Mouse (Mus musculus) ovary, adult 18-20 months (tissue): ENCODE measurements at regions not wholly inside any gene's neighbourhood (a gene's known extent, or its start where the extent isn't known, plus 50 kb on each side); places are given as distances from the start of the nearest gene placed in this dataset.

Experiments
- DNase-seq: peaks from one replicate; pipeline ENCODE4 v3.0.0; 2022; ENCODE audit warnings: low spot score, mixed read lengths

GRCm38 (mm10) chr10:66935731-66936130 is 160.2 kb upstream of the Jmjd1c start:
- DNase-seq: no peak

GRCm38 (mm10) chr10:66937116-66937515 is 158.8 kb upstream of the Jmjd1c start:
- DNase-seq: no peak

- no peak for DNase-seq
These were observed 155.6 kb upstream of the Jmjd1c start for GRCm38 (mm10) chr10:66940368-66940767.

GRCm38 (mm10) chr10:66940922-66941321 is 155.0 kb upstream of the Jmjd1c start:
- DNase-seq: no peak

- DNase-seq: no peak
These were observed 154.0 kb upstream of the Jmjd1c start for GRCm38 (mm10) chr10:66941974-66942373.

- DNase-seq: no peak
These were observed 152.1 kb upstream of the Jmjd1c start for GRCm38 (mm10) chr10:66943875-66944274.

- no peak for DNase-seq
These were observed 149.8 kb upstream of the Jmjd1c start for GRCm38 (mm10) chr10:66946161-66946560.

- no peak for DNase-seq
These were observed 147.6 kb upstream of the Jmjd1c start for GRCm38 (mm10) chr10:66948329-66948728.

GRCm38 (mm10) chr10:66950441-66950840 is 145.5 kb upstream of the Jmjd1c start:
- DNase-seq: no peak

GRCm38 (mm10) chr10:66951231-66951822 is 144.6 kb upstream of the Jmjd1c start:
- no peak for DNase-seq

- no peak for DNase-seq
These were observed 144.0 kb upstream of the Jmjd1c start for GRCm38 (mm10) chr10:66951935-66952334.

- no peak for DNase-seq
These were observed 142.5 kb upstream of the Jmjd1c start for GRCm38 (mm10) chr10:66953248-66953975.

- DNase-seq: no peak
These were observed 141.9 kb upstream of the Jmjd1c start for GRCm38 (mm10) chr10:66953976-66954505.

GRCm38 (mm10) chr10:66955430-66955829 is 140.5 kb upstream of the Jmjd1c start:
- no peak for DNase-seq

- no peak for DNase-seq
These were observed 139.3 kb upstream of the Jmjd1c start for GRCm38 (mm10) chr10:66956619-66957018.

- DNase-seq: no peak
These were observed 138.6 kb upstream of the Jmjd1c start for GRCm38 (mm10) chr10:66957373-66957772.
